Mouse (Mus musculus) heart, embryonic 13.5 days (tissue): ENCODE measurements around the gene Hist1h3d. TPM values are rescaled to one million over a fixed set of nuclear protein-coding genes. Genes with fewer than 3 reads are reported as not detected.

Experiments used
- ATAC-seq: fragments of 200-750 bp; cut with Nextera tagmentation; 2 replicates; pipeline ENCODE4 v1.8.0; 2017; ENCODE audit warnings: moderate TSS enrichment; ENCODE audit not compliant: insufficient number of reproducible peaks, low FRiP score, low TSS enrichment; ENCODE audit errors: extremely low read depth
- H3K27ac ChIP-seq: fragments of 300-500 bp; sonication (generic); replicated peaks from 2 replicates; pipeline ENCODE4 v1.5.1; 2015; ENCODE audit warnings: moderate library complexity, mild to moderate bottlenecking, inconsistent platforms
- H3K27me3 ChIP-seq: fragments of 300-500 bp; sonication (generic); replicated peaks from 2 replicates; pipeline ENCODE4 v1.6.1; 2015; ENCODE audit warnings: mild to moderate bottlenecking, inconsistent platforms
- H3K36me3 ChIP-seq: fragments of 300-500 bp; sonication (generic); 2 replicates; pipeline ENCODE4 v1.6.1; 2015; ENCODE audit warnings: mild to moderate bottlenecking, inconsistent platforms
- H3K4me1 ChIP-seq: fragments of 300-500 bp; sonication (generic); 2 replicates; pipeline ENCODE4 v1.6.1; 2015; ENCODE audit warnings: inconsistent platforms
- H3K4me2 ChIP-seq: fragments of 300-500 bp; sonication (generic); 2 replicates; pipeline ENCODE4 v1.6.1; 2015; ENCODE audit warnings: inconsistent platforms, mild to moderate bottlenecking, moderate library complexity
- H3K4me3 ChIP-seq: fragments of 300-500 bp; sonication (generic); 2 replicates; pipeline ENCODE4 v1.5.1; 2015; ENCODE audit warnings: moderate library complexity, mild to moderate bottlenecking, inconsistent platforms
- H3K9ac ChIP-seq: fragments of 300-500 bp; sonication (generic); 2 replicates; pipeline ENCODE4 v1.6.1; 2015; ENCODE audit warnings: inconsistent platforms, mild to moderate bottlenecking, moderate library complexity
- H3K9me3 ChIP-seq: fragments of 300-500 bp; sonication (generic); 2 replicates; pipeline ENCODE4 v1.6.1; 2016; ENCODE audit warnings: inconsistent platforms
- WGBS: fragments of 180-500 bp; shearing (Covaris S2); methylation state at CpG from one replicate; pipeline ENCODE4 v1.1.7; 2015; ENCODE audit warnings: mixed read lengths; 5-methylcytosine and 5-hydroxymethylcytosine counted together
- polyA plus RNA-seq: library from polyadenylated mRNA; unstranded; fragments of >200 nt; fragmentation: Nextera tagmentation; extraction: Ambion mirVana; gene quantifications from 2 replicates; pipeline ENCODE4 v1.2.1, GENCODE M21; 2015

Hist1h3d gene
- polyA plus RNA-seq, 1 experiment from 2014 or later, result 2.4 TPM

GRCm38 (mm10) chr13:23593051-23593770, 17.6 kb downstream of the Hist1h3d start:
- H3K9me3 ChIP-seq, result no peaks in the 10 kb centered on the region
- 59% methylated on average over 5 of the region's 5 CpGs for WGBS
- ATAC-seq, result no peak
- H3K4me2 ChIP-seq, result no peak overlapping the region
- no peaks in the 10 kb centered on the region for H3K27me3 ChIP-seq
- peaks cover 15% of the 10 kb centered on the region for H3K4me1 ChIP-seq
- H3K4me3 ChIP-seq, result no peak overlapping the region
- peak overlapping the region; percentile 51 for H3K27ac ChIP-seq
- H3K36me3 ChIP-seq, result no peaks in the 10 kb centered on the region
- no peak overlapping the region for H3K9ac ChIP-seq

GRCm38 (mm10) chr13:23595185-23595584, 19.6 kb downstream of the Hist1h3d start:
- Histone ChIP-seq H3K4me1 (peaks cover 15% of the 10 kb centered on the region), H3K9ac (no peak overlapping the region), H3K27me3 (no peaks in the 10 kb centered on the region), H3K4me3 (no peak overlapping the region), H3K9me3 (no peaks in the 10 kb centered on the region), H3K27ac (no peak overlapping the region), H3K36me3 (no peaks in the 10 kb centered on the region), H3K4me2 (no peak overlapping the region)
- WGBS, result 57% methylated on average over 2 of the region's 2 CpGs
- ATAC-seq, result no peak

GRCm38 (mm10) chr13:23595622-23596372, 20.2 kb downstream of the Hist1h3d start:
- Histone ChIP-seq H3K9ac (no peak overlapping the region), H3K4me2 (no peak overlapping the region), H3K4me1 (peaks cover 15% of the 10 kb centered on the region), H3K4me3 (no peak overlapping the region), H3K27ac (0 out of 2 replicates have a peak overlapping the region, but pooled peaks have one; percentile 28), H3K9me3 (no peaks in the 10 kb centered on the region), H3K27me3 (no peaks in the 10 kb centered on the region), H3K36me3 (no peaks in the 10 kb centered on the region)
- no peak for ATAC-seq
- 75% methylated on average over 7 of the region's 7 CpGs for WGBS

GRCm38 (mm10) chr13:23597957-23598356, 22.4 kb downstream of the Hist1h3d start:
- Histone ChIP-seq H3K4me1 (peaks cover 14% of the 10 kb centered on the region), H3K9ac (no peak overlapping the region), H3K9me3 (no peaks in the 10 kb centered on the region), H3K27ac (no peak overlapping the region), H3K36me3 (no peaks in the 10 kb centered on the region), H3K4me2 (no peak overlapping the region), H3K27me3 (no peaks in the 10 kb centered on the region), H3K4me3 (no peak overlapping the region)
- 7% methylated on average over 9 of the region's 9 CpGs for WGBS
- ATAC-seq, result no peak

DNA sequence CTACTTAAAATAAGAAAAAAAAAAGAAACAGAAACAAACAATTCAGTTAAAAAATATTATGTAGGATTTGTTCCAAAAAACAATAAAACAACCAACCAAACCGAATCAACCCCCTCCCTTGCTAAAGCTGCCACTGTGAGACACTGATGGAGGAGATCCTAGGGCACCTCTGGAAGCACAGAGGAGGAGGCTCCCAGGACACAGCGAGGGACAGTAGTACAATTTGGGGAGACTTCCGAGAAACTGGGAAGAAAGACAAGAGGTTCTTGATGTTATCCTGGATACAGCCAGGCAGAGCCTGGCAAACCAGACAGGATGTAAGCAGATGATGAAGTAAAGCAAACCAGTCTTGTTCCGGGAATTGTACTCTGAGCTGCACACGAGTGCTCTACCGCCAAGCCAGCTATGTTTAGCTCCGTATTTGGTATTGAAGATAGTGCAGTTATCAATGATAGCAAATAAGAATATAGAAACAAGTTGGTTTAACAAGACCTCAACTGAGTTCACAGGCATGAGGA, 27.7 kb downstream of the Hist1h3d start:
- Histone ChIP-seq H3K36me3 (no peaks in the 10 kb centered on the region), H3K4me2 (no peak overlapping the region), H3K4me1 (no peaks in the 10 kb centered on the region), H3K9ac (no peak overlapping the region), H3K9me3 (no peaks in the 10 kb centered on the region), H3K27me3 (no peaks in the 10 kb centered on the region), H3K4me3 (no peak overlapping the region), H3K27ac (no peak overlapping the region)
- no peak for ATAC-seq
- WGBS, result 47% methylated on average over 7 of the region's 7 CpGs

DNA sequence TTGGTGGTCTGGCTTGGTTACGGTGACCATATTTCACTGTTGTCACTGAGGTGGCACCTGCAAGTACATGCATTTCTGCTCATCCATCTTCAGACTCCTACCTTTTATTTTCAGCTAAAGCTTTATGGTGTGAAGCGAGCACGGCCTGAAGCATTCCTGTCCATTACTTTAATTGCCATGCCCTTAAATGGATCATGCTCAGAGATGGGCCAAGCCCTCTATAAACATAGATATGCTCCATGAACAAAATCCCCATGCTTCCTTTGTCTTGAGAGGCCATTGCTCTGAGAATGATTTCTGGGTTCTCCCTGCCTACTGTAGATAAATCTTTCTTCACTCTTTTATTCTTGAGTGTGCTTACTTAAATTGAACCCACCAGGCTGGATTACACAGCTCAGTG, 28.9 kb downstream of the Hist1h3d start:
- WGBS, result 76% methylated on average over 3 of the region's 3 CpGs
- no peaks in the 10 kb centered on the region for H3K27me3 ChIP-seq
- H3K4me3 ChIP-seq, result no peak overlapping the region
- H3K4me2 ChIP-seq, result no peak overlapping the region
- ATAC-seq, result no peak
- no peaks in the 10 kb centered on the region for H3K36me3 ChIP-seq
- no peaks in the 10 kb centered on the region for H3K9me3 ChIP-seq
- H3K4me1 ChIP-seq, result no peaks in the 10 kb centered on the region
- H3K27ac ChIP-seq, result no peak overlapping the region
- no peak overlapping the region for H3K9ac ChIP-seq

- Histone ChIP-seq H3K4me3 (no peak overlapping the region), H3K9me3 (no peaks in the 10 kb centered on the region), H3K36me3 (no peaks in the 10 kb centered on the region), H3K27ac (no peak overlapping the region), H3K27me3 (no peaks in the 10 kb centered on the region), H3K9ac (no peak overlapping the region), H3K4me2 (no peak overlapping the region), H3K4me1 (no peaks in the 10 kb centered on the region)
- WGBS, result 79% methylated on average over 3 of the region's 3 CpGs
- no peak for ATAC-seq
These were observed 29.5 kb downstream of the Hist1h3d start for GRCm38 (mm10) chr13:23605052-23605451.

GRCm38 (mm10) chr13:23609209-23609608, 33.6 kb downstream of the Hist1h3d start:
- Histone ChIP-seq H3K27ac (no peak overlapping the region), H3K9ac (no peak overlapping the region), H3K4me2 (no peak overlapping the region), H3K27me3 (no peaks in the 10 kb centered on the region), H3K4me1 (no peaks in the 10 kb centered on the region), H3K36me3 (no peaks in the 10 kb centered on the region), H3K9me3 (no peaks in the 10 kb centered on the region), H3K4me3 (no peak overlapping the region)
- 56% methylated on average over 4 of the region's 4 CpGs for WGBS
- ATAC-seq, result no peak

DNA sequence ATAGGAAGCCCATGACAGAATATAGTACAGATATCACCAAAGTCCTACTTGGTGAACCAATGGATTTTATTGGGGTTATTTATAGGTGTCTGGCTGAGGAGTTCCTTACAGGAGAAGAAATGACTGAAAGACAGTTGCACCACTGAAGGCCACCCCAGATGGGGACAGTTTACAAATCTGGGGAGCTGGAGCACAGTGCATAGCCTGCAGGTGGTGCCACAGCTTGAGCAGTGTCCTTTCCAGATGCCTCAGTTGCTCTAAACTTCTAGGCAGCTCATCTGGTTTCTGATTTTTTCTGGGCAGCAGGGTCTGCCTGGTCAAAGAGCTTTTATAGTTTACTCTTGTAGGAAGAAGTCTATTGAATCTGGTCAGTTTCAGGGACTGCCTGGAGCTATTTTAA, 34.3 kb downstream of the Hist1h3d start:
- ATAC-seq, result no peak
- H3K27ac ChIP-seq, result no peak overlapping the region
- no peaks in the 10 kb centered on the region for H3K36me3 ChIP-seq
- H3K4me2 ChIP-seq, result no peak overlapping the region
- H3K4me3 ChIP-seq, result no peak overlapping the region
- H3K27me3 ChIP-seq, result no peaks in the 10 kb centered on the region
- H3K9ac ChIP-seq, result no peak overlapping the region
- H3K9me3 ChIP-seq, result no peaks in the 10 kb centered on the region
- no peaks in the 10 kb centered on the region for H3K4me1 ChIP-seq

DNA sequence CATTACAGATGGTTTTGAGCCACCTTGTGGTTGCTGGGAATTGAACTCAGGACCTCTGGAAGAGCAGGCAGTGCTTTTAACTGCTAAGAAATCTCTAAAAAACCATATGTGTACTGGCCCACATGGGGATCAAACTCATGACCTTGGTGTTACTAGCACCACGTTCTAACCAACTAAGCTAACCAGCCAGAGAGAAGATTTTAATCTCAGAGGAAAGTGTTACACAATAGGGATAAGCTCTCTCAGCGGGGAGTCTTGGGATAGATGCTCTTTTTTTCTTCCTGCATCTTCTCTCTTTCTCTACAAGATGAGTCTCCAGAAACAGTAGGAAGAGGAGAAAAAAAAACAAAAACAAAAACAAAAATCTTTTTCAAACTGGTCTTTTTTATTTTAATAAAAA, 34.8 kb downstream of the Hist1h3d start:
- Histone ChIP-seq H3K9me3 (no peaks in the 10 kb centered on the region), H3K4me1 (no peaks in the 10 kb centered on the region), H3K27me3 (no peaks in the 10 kb centered on the region), H3K9ac (no peak overlapping the region), H3K36me3 (no peaks in the 10 kb centered on the region), H3K27ac (no peak overlapping the region), H3K4me3 (no peak overlapping the region), H3K4me2 (no peak overlapping the region)
- ATAC-seq, result no peak
- WGBS, result 58% methylated on average over 2 of the region's 2 CpGs

DNA sequence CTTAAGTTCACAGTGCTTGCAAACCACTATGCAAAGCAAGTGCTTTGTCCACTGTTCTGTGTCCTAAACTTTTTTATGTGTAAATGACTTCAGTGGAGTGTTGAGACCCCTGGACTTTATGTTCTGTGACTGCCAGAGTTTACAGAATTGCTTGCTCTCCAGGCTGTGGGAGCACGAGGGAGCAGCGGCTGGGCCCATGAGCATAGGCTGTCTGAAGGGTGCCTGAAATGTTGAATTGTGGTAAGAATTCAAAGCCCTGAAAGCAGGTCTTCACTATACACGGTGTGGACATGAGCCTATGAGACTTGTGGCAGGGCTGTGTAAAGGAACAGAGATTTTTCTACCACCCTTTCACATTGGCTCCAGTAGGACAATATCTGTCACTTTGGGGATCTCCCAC, 36.1 kb downstream of the Hist1h3d start:
- H3K9me3 ChIP-seq, result no peaks in the 10 kb centered on the region
- no peak for ATAC-seq
- no peak overlapping the region for H3K4me3 ChIP-seq
- no peaks in the 10 kb centered on the region for H3K36me3 ChIP-seq
- no peak overlapping the region for H3K27ac ChIP-seq
- no peak overlapping the region for H3K9ac ChIP-seq
- no peak overlapping the region for H3K4me2 ChIP-seq
- no peaks in the 10 kb centered on the region for H3K4me1 ChIP-seq
- H3K27me3 ChIP-seq, result no peaks in the 10 kb centered on the region
- 85% methylated on average over 3 of the region's 3 CpGs for WGBS
